Mouse (Mus musculus) cerebellum, postnatal 4 days (tissue): Measurements from ENCODE around the gene Defb26.
A peak's percentile ranks its signal among the peaks of the same experiment; 100 is the strongest.

Source experiments
- DNase-seq, 2 experiments: peaks; one replicate each; pipeline ENCODE4 v3.0.0; 2022; ENCODE audit warnings: low spot score in 2 of 2, mixed read lengths in 1 of 2

The Defb26 gene

GRCm38 (mm10) chr2:152511592-152511991 is at the start of gene Defb26:
Gene Defb26 (minus strand): TSS chr2:152511692.
- no peak for DNase-seq

GRCm38 (mm10) chr2:152556655-152557054 is 45.2 kb upstream of the Defb26 start:
- DNase-seq: no peak

- peak; percentile 32 to 62 for DNase-seq
These were observed 42.4 kb upstream of the Defb26 start for GRCm38 (mm10) chr2:152553774-152554423.

DNA sequence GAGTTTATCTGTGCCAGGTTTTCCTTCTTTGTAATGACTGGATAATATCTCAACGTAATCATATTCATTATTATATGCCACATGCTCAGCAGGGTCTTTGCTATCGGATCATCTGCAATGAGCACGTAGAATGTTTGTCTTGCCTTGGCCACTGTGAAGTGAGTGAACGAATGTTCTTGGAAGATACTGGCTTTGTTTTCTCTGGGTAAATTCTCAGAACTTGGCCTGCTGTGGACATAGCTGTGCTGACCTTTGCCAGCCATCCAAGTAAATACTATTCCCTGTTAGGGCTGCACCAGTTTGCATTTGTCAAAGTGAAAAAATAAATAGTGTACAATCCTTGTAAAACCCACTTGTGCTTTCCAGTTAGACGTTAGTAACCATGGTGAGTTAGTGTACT is 36.6 kb upstream of the Defb26 start:
- no peak for DNase-seq

DNA sequence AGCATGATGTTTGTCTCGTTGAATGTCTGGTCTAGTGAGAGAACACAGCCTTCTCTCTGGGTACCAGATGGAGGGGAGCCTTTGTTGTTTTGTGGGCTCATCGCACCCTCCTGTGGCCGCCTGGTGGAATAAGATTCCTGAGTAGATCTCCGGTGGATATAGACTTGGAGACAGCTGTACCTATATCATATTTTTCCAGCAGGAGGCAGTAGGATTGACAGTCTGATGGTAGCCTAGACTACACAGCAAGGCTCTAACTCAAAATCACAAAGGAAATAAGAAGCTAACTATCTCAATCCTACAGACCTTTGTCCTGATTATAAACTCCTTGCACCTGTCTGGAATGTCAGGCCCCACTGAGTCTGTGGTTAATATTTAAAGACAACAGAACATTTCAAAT is 33.2 kb upstream of the Defb26 start:
- DNase-seq: peak; percentile 35 to 36

DNA sequence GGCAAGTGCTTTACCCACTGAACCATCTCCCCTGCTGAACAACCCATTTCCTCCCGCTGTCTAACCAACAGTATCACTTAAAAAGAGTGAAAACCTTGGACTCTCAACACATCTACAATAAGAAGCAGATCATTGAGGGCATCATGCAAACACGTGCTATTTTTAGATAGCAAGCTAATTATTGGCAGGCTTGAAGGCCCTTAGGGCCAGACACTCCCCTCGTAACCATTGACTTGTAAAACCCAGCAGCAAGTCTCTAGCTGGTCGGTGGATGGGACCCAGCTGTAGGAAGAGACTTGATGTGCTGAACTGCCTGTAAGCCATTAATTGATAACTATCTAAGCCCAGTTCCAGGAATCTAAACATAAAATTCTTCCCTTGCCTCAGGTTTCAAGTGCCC is 32.0 kb upstream of the Defb26 start:
- DNase-seq: no peak

DNA sequence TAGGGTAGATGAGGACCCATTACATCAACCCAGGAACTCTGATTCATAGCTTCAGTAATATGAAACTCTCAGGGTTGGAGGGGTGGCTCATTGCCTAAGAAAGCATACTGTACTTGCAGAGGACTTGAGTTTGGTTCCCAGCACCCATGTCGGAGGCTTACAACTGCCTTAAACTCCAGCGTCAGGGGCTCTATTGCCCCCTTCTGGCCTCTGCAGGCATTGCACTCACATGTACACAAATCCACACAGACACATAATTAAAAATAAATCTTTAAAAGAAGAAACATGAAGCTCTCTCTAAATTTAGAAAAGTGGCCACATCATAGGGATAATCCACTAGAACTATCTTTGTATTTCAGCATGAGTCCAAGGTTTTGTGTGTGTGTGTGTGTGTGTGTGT is 31.4 kb upstream of the Defb26 start:
- no peak for DNase-seq

DNA sequence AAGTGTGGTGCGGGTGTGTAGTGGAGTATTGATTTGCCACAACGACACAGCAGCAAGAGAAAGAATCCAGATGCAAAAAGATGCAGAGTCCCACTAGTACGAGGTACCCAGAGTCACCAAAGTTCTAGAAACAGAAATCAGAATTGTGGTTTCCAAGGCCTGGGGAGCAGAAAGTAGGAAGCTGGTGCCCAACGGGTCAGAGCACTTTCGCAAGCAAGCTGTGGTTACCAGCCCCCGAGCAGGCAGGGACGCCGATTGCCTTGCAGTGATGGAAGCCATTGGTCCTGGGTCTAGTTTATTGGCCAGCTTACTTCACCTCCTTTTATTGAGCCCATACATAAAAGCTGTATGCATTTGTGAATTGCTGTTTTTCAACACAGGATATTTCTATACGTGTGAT is 30.5 kb upstream of the Defb26 start:
- DNase-seq: no peak

GRCm38 (mm10) chr2:152539944-152540710 is 28.6 kb upstream of the Defb26 start, which contains the start of gene Defb29:
Gene Defb29 (minus strand): TSS chr2:152540098.
- DNase-seq: no peak

- no peak for DNase-seq
These were observed 6.5 kb upstream of the Defb26 start, which contains the start of gene Defb28 for GRCm38 (mm10) chr2:152517981-152518380. Gene Defb28 (plus strand): TSS chr2:152518255.

GRCm38 (mm10) chr2:152516084-152516483 is 4.6 kb upstream of the Defb26 start:
- no peak for DNase-seq

DNA sequence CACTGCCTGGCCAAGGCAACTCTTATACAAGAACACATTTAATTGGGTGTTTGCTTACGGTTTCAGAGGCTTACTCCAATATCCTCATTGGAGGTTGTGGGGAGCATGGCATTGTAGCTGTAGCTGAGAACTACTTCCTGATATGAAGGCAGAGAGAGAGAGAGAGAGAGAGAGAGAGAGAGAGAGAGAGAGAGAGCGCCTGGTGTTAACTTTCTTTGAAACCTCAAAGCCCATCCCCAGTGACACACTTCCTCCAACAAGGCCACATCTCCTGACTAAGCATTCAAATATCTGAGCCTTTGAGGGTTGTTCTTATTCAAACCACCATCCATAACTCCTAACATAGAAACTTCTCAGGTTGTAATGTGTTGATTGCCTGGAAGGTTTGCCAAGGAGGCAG is 7.5 kb downstream of the Defb26 start:
- DNase-seq: no peak

DNA sequence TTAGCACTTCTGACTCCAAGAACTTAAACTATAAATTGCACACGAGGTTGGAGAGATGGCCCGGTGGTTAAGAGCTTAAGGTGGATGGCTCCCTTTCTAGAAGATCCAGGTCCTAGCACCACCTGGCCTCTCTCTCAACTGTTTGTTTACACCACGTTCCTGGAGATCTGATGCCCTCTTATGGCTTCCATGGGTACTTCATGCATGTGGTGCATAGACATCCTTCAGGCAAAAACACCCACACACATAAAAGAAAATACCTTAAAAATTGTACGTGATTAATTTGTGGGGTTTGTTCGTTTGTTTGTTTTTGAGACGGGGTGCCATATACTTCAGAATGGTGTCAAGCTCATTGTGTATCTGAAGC is 10.6 kb downstream of the Defb26 start:
- DNase-seq: no peak

GRCm38 (mm10) chr2:152500204-152500862 is 11.2 kb downstream of the Defb26 start:
- DNase-seq: no peak

- DNase-seq: no peak
These were observed 13.5 kb downstream of the Defb26 start for GRCm38 (mm10) chr2:152498020-152498419.

DNA sequence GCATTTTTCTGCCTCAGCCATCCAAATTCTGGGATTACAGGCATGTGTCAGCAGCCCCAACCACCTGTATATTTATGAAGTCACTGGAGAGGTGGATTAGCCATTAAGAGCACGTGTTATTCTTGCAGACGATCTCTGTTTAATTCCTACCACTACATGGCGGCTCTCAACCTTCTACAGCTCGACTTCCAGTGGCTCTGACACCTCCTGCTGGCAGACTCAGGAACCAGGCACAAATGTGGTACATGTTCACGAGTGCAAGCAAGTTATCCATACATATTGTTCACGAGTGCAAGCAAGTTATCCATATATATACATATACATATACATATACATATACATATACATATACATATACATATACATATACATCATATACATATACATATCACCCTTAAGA is 18.3 kb downstream of the Defb26 start:
- no peak for DNase-seq

GRCm38 (mm10) chr2:152490038-152490437 is 21.5 kb downstream of the Defb26 start, which contains the start of gene Defb22:
Gene Defb22 (minus strand): TSS chr2:152490138.
- no peak for DNase-seq

DNA sequence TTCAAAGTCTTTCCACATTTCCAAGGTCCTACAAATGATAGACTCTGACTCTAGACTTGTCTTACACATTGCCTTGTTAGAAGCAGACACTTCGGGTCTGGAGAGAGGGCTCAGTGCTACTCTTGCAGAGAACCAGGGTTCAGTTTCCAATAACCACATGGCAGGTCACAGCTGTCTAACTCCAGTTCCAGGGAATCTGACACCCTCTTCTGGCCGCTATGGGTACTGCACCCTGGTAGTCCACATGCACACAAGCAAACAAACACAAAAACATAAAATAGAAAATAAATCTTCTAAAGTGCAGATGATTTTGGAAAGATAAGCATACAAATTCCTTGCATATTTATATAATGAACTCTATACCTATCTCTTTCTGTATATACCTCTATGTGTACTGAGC is 24.5 kb downstream of the Defb26 start:
- DNase-seq: no peak

DNA sequence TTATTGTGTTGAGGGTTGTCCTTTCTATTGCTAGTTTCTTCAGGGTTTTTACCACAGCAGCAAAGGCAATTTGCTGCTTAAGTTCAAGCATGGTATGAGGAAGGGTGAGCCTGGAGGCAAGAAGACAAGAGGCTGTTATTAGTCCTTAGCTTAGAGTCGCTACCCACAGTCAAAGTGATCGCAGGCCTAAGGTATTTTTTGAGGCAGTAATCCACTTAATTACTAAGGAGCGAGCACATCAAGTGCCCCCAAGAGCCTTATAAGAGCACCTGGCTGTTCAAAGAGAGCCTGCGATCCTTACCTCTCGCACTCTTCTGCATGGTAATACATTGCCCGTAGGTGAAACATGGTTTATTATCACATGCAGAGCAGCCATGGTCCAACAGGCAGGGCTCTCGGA is 29.8 kb downstream of the Defb26 start:
- no peak for DNase-seq

DNA sequence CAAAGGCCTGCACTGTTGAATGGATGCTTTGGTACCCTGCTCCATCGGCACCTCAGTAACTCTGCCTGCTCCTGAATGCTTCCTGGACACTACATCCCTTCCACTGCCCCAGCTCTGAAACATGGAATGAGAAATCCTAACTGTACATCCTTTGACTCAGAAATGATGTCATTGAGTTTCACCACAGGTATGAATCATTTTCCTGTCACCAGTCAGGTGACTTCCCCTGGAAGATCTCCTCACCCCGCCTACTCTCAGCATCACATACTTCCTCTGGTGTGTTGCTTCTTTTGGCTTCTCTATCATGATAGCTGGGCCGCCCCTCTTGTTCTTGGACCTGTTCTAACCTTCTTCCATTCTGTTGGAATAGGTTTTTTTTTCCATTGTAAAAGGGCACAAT is 30.6 kb downstream of the Defb26 start:
- DNase-seq: no peak

DNA sequence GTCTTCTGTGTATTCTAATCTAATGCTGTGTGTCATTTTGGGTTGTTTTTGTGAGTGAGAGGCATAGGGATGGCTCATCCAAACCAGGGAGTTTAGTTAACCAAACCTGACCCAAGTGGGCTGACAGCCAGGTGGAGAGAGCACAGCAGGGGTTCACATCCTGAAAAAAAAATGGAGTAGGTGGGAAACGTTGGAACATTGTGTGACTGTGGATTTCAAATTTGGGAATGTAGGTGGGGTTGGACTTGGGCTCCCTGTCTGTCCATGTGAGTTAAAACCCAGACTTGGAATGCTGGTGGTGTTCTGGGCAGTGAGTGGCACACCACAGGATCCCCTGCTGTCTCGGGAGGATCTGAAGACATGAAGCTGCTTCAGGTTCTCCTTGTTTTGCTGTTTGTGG is 34.7 kb downstream of the Defb26 start, which contains the start of gene Defb20:
TSS of gene Defb20 (plus strand) at position 301 of the 400 bp plus-strand sequence.
- DNase-seq: no peak

DNA sequence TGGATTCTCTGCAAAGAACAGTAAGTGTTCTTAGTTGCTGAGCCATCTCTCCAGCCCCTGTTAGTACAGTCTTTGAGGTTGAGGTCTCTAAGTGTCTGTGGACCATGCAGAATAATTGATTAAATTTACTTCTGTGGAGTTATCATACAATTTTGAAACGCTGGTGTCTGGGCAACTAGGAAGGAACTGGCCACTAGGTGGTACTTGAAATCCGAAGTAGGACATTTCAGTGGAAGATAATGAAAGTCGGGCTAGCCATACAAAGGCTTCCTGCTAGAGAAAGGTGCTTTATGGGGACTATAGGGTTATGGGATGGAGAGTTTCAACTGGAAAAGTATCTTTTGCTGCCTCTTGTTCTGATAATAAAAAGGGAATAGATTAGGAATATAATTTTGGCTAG is 39.1 kb downstream of the Defb26 start:
- no peak for DNase-seq

- peak; percentile 30 to 42 for DNase-seq
These were observed 40.5 kb downstream of the Defb26 start for GRCm38 (mm10) chr2:152470973-152471372.
